Mouse (Mus musculus) embryonic facial prominence, embryonic 13.5 days (tissue): ENCODE data around the gene Fam169a. TPM values are rescaled to one million over a fixed set of nuclear protein-coding genes. Genes with fewer than 3 reads are reported as not detected.

Experiments
- polyA plus RNA-seq: library from polyadenylated mRNA; unstranded; fragments of >200 nt; fragmentation: Nextera tagmentation; extraction: Ambion mirVana; gene quantifications from 2 replicates; pipeline ENCODE4 v1.2.1, GENCODE M21; 2015

The Fam169a gene
- polyA plus RNA-seq, 1 experiment from 2014 or later, result 4.0 TPM

Other genes with a start within 250 kb of the Fam169a start
- gene Gcnt4, start 142.6 kb upstream of the Fam169a start, polyA plus RNA-seq, result 0.27 and 0.69 TPM in 2 replicates
- not detected in 2 replicates for gene 1700029F12Rik, start 32.9 kb upstream of the Fam169a start, polyA plus RNA-seq
- 2.3 and 6.6 TPM in 2 replicates for gene Gm6169, start 32.0 kb downstream of the Fam169a start, polyA plus RNA-seq
- 32.7 and 38.0 TPM in 2 replicates for gene Gfm2, start 70.7 kb downstream of the Fam169a start, polyA plus RNA-seq
- gene Nsa2, start 70.7 kb downstream of the Fam169a start, polyA plus RNA-seq, result 80.2 and 80.6 TPM in 2 replicates
- 26.8 and 33.4 TPM in 2 replicates for gene Hexb, start 131.1 kb downstream of the Fam169a start, polyA plus RNA-seq
- gene Enc1, start 173.8 kb downstream of the Fam169a start, polyA plus RNA-seq, result 7.0 and 9.4 TPM in 2 replicates